Mouse (Mus musculus): ENCODE data around the gene Psma6.

GRCm38 (mm10) chr12:55397544-55398239 is 13.7 kb downstream of the Psma6 start:
- TF ChIP-seq POLR2A (IDR thresholded peaks at IDR 0.05; ENCODE audit: low read depth, low read length) (no peak; the same call in 1 of the 2 replicates), CTCF (IDR thresholded peaks at IDR 0.05; ENCODE audit: borderline replicate concordance, insufficient read depth, low read length) (no peak)
